Mouse (Mus musculus) hindbrain, embryonic 13.5 days (tissue): ENCODE measurements around the gene Gm13420. TPM values are rescaled to one million over a fixed set of nuclear protein-coding genes. Genes with fewer than 3 reads are reported as not detected.

Experiments
- ATAC-seq: fragments of 200-750 bp; cut with Nextera tagmentation; 2 replicates; pipeline ENCODE4 v1.8.0; 2017; ENCODE audit warnings: moderate TSS enrichment; ENCODE audit not compliant: low FRiP score
- H3K27ac ChIP-seq: fragments of 300-500 bp; sonication (generic); 2 replicates; pipeline ENCODE4 v1.5.1; 2015; ENCODE audit warnings: inconsistent platforms, mild to moderate bottlenecking, moderate library complexity
- H3K27me3 ChIP-seq: fragments of 300-500 bp; sonication (generic); 2 replicates; pipeline ENCODE4 v1.6.1; 2015; ENCODE audit warnings: mild to moderate bottlenecking, inconsistent platforms
- H3K36me3 ChIP-seq: fragments of 300-500 bp; sonication (generic); 2 replicates; pipeline ENCODE4 v1.6.1; 2015; ENCODE audit warnings: mild to moderate bottlenecking, inconsistent platforms
- H3K4me1 ChIP-seq: fragments of 300-500 bp; sonication (generic); replicated peaks from 2 replicates; pipeline ENCODE4 v1.6.1; 2015; ENCODE audit warnings: inconsistent platforms
- H3K4me2 ChIP-seq: fragments of 300-500 bp; sonication (generic); 2 replicates; pipeline ENCODE4 v1.6.1; 2015; ENCODE audit warnings: inconsistent platforms, mild to moderate bottlenecking, moderate library complexity
- H3K4me3 ChIP-seq: fragments of 300-500 bp; sonication (generic); 2 replicates; pipeline ENCODE4 v1.5.1; 2015; ENCODE audit warnings: mild to moderate bottlenecking, inconsistent platforms
- H3K9ac ChIP-seq: fragments of 300-500 bp; sonication (generic); 2 replicates; pipeline ENCODE4 v1.6.1; 2015; ENCODE audit warnings: mild to moderate bottlenecking, inconsistent platforms
- H3K9me3 ChIP-seq: fragments of 300-500 bp; sonication (generic); 2 replicates; pipeline ENCODE4 v1.6.1; 2016; ENCODE audit warnings: inconsistent platforms
- WGBS: fragments of 180-500 bp; shearing (Covaris S2); methylation state at CpG from one replicate; pipeline ENCODE4 v1.1.7; 2015; 5-methylcytosine and 5-hydroxymethylcytosine counted together
- polyA plus RNA-seq: library from polyadenylated mRNA; unstranded; fragments of >200 nt; fragmentation: Nextera tagmentation; extraction: Ambion mirVana; gene quantifications from 2 replicates; pipeline ENCODE4 v1.2.1, GENCODE M21; 2015

Gm13420 gene
- polyA plus RNA-seq, 1 experiment from 2014 or later, result not detected

DNA sequence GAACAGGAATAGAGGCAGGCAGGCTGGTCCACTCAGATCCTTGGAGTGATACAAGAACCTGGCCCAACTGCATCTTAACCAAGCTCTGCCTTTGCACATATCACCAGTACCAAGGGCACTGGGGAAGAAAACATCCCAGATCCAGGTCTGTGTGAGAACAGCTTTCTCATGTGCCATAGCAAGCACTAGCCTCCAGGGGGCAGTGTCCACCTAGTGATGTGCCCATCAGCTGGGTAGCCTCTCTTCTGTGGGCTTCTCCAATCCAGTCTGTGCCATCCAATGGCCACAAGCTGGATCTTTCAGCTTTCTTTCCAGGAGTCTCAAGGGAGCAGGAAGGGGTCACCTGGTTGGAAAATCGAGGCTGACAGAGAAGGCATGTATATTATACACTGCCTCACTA, 13.3 kb upstream of the Gm13420 start:
- no peak overlapping the region for H3K4me3 ChIP-seq
- no peaks in the 10 kb centered on the region for H3K4me1 ChIP-seq
- no peaks in the 10 kb centered on the region for H3K27me3 ChIP-seq
- H3K9ac ChIP-seq, result no peak overlapping the region
- no peaks in the 10 kb centered on the region for H3K36me3 ChIP-seq
- H3K27ac ChIP-seq, result no peak overlapping the region
- no peak overlapping the region for H3K4me2 ChIP-seq
- WGBS, result 8% methylated on average over 1 of the region's 1 CpGs
- H3K9me3 ChIP-seq, result no peaks in the 10 kb centered on the region
- ATAC-seq, result peak; percentile 72; the same call in 1 of the 2 replicates

DNA sequence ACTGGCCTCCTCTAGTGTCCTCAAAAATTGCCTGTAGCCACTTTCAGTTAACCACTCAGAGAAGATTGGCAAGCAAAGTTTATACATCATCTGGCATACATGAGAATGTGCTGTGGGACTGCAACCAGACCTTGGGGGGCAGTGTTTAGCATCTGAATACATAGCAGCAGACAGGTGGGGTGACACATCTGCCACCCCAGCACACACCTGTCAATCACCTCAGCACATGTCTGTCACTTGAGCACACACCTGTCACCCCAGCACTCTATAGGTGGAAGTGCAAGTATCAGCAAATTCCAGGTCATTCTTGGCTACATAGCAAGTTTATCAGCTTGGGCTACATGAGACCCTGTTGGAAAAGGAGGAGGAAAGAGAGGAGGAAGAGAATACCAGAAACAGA, 4.2 kb upstream of the Gm13420 start:
- no peak overlapping the region for H3K27ac ChIP-seq
- no peak overlapping the region for H3K4me2 ChIP-seq
- no peaks in the 10 kb centered on the region for H3K9me3 ChIP-seq
- no peak for ATAC-seq
- peaks cover 11% of the 10 kb centered on the region for H3K4me1 ChIP-seq
- H3K36me3 ChIP-seq, result no peaks in the 10 kb centered on the region
- no peak overlapping the region for H3K4me3 ChIP-seq
- no peak overlapping the region for H3K9ac ChIP-seq
- peaks cover 34% of the 10 kb centered on the region for H3K27me3 ChIP-seq

DNA sequence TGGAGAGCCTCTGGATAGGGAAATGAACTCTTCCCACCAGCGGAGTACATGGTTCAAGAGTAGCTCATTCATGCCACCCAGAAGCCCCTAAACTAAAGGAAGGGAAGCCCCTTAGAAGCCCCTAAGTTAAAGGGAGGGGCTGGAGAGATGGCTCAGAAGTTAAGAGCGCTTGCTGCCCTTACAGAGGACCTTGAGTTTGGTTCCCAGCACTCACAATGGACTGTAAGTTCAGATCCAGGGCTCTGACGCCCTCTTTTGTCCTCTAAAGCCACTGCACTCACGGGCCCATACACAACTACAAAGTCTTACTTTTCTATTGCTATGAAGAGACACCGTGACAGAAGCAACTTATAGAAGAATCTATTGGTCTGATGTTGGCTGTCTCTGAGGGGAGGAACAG, 912 bp upstream of the Gm13420 start:
- no peak overlapping the region for H3K9ac ChIP-seq
- ATAC-seq, result no peak
- H3K27me3 ChIP-seq, result peaks cover 63% of the 10 kb centered on the region
- H3K4me2 ChIP-seq, result no peak overlapping the region
- H3K4me3 ChIP-seq, result no peak overlapping the region
- 87% methylated on average over 5 of the region's 5 CpGs for WGBS
- no peaks in the 10 kb centered on the region for H3K9me3 ChIP-seq
- no peaks in the 10 kb centered on the region for H3K36me3 ChIP-seq
- peaks cover 18% of the 10 kb centered on the region for H3K4me1 ChIP-seq
- no peak overlapping the region for H3K27ac ChIP-seq

DNA sequence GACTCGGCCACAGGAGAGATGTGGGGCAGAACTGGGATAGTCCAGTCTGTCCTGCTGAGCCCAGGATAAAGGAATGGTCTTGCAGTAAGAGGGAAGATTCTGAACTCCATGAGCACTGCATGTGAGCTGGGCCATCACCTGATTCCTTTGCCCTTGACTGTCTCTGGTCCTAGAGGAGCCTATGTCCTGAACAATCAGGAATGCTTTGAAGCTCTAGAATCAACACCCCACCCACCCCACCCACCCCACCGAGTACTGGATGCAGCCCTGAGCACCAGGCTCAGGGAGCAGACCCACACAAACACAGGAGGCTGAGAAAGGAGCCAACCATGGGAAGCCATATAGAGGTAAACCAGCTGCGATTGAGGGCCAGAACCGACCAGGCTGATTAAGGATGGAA, 3.0 kb downstream of the Gm13420 start:
- H3K4me2 ChIP-seq, result no peak overlapping the region
- peaks cover 25% of the 10 kb centered on the region for H3K4me1 ChIP-seq
- H3K36me3 ChIP-seq, result no peaks in the 10 kb centered on the region
- H3K27me3 ChIP-seq, result peaks cover 80% of the 10 kb centered on the region
- 78% methylated on average over 4 of the region's 4 CpGs for WGBS
- no peak overlapping the region for H3K27ac ChIP-seq
- no peak overlapping the region for H3K9ac ChIP-seq
- ATAC-seq, result no peak
- no peak overlapping the region for H3K4me3 ChIP-seq
- no peaks in the 10 kb centered on the region for H3K9me3 ChIP-seq

DNA sequence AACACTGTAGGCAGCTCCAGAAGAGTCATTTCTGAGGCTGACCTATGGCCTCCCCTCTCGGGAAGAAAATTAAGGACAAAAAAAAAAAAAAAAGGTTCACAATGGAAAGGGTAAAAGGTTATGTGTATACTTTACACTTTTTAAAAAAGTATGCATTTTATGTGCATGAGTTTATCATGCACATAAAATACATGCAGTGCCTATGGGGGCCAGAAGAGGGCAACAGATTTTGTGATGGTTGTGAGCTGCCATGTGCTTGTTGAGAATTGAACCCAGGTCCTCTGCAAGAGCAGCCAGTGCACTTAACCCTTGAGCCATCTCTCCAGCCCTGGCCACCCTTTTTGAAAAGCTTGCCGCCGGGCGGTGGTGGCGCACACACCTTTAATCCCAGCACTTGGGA, 3.6 kb downstream of the Gm13420 start:
- ATAC-seq, result no peak
- Histone ChIP-seq H3K4me2 (peak overlapping the region; percentile 76), H3K27me3 (peaks cover 73% of the 10 kb centered on the region), H3K9me3 (no peaks in the 10 kb centered on the region), H3K36me3 (no peaks in the 10 kb centered on the region), H3K9ac (no peak overlapping the region), H3K4me1 (peaks cover 25% of the 10 kb centered on the region), H3K4me3 (peak overlapping the region; percentile 41; the same call in 1 of the 2 replicates), H3K27ac (no peak overlapping the region)
- WGBS, result 61% methylated on average over 5 of the region's 5 CpGs

DNA sequence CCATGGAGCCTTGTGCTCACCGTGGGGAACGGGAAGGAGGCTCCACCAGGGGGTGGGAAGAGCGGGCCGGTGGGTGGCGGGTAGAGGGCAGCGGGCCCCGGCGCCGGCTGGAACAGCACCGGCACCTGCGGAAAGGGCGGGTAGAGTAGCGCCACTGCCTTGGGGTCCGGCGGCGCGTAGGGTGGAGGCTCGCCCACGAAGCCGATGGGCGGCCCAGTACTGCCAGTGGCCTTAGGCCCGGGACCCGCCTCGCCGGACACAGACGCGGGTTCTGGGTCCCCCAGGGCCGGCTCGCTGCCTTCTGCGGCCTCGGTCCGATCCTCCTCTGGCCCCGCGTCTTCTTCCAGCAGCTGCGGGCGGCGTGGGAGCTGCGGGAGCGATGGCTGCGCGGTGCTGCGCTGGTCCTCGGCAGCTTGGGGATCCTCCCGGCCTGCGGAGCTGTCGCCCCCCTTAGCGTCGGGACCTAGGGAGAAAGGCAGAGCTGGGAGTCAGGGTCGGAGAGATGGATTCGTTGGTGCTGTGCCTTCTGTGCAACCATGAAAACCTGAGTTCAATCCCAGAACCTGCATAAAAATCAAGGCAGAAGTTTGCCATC, 4.2 kb downstream of the Gm13420 start:
- ATAC-seq, result no peak
- WGBS, result 2% methylated on average over 50 of the region's 50 CpGs
- H3K27ac ChIP-seq, result no peak overlapping the region
- no peaks in the 10 kb centered on the region for H3K36me3 ChIP-seq
- peaks cover 25% of the 10 kb centered on the region for H3K4me1 ChIP-seq
- H3K9me3 ChIP-seq, result no peaks in the 10 kb centered on the region
- H3K9ac ChIP-seq, result peak overlapping the region; percentile 76
- peak overlapping the region; percentile 41 for H3K4me3 ChIP-seq
- H3K4me2 ChIP-seq, result peak overlapping the region; percentile 76
- H3K27me3 ChIP-seq, result peaks cover 67% of the 10 kb centered on the region

DNA sequence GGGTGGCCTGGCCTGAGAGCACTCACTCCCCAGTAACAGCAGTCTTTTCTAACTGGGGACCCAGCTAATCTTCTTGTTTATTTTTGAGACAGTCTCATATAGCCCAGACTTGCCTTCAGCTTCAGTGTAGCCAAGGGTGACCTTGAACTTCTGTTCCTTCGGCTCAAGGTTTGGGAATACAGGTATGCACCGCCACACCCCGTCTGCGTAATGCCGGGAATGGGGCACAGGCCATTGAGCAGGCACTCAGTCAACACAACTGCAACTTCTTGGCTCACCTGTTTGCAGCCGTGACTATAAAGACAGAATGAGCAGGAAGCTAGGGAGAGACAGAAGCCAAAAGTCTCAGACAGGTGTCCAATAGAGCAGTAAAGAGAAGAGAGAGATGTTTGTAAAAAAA, 7.2 kb downstream of the Gm13420 start:
- no peak overlapping the region for H3K9ac ChIP-seq

DNA sequence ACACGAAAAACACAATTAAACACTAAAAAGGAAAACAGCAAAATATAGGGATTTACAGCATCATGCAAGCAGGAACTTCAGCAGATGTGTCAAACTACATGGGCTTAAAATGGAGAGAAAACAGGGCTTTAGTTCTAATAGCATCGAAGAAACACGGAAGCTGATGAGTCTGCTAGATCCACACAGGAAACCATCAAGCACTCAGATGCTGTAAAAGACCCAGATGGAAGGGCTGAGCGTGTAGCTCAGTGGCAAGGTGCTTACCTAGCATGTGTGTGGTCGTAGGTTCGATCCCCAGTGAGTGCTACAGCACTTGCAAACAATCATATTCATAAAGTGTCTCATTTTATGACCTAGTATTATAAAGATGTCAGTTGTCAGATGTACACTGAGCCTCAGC, 10.3 kb downstream of the Gm13420 start:
- no peak overlapping the region for H3K27ac ChIP-seq
- 0 out of 2 replicates have a peak, but pooled peaks cover 3% of the 10 kb centered on the region for H3K4me1 ChIP-seq
- no peaks in the 10 kb centered on the region for H3K9me3 ChIP-seq
- H3K9ac ChIP-seq, result no peak overlapping the region
- H3K36me3 ChIP-seq, result peaks cover 45% of the 10 kb centered on the region
- peaks cover 10% of the 10 kb centered on the region for H3K27me3 ChIP-seq
- H3K4me3 ChIP-seq, result no peak overlapping the region
- H3K4me2 ChIP-seq, result no peak overlapping the region
- WGBS, result 94% methylated on average over 6 of the region's 6 CpGs
- no peak for ATAC-seq

More for the DNA sequence above, 7.2 kb downstream of the Gm13420 start:
- Histone ChIP-seq H3K27me3 (peaks cover 38% of the 10 kb centered on the region), H3K4me1 (peaks cover 9% of the 10 kb centered on the region), H3K4me2 (no peak overlapping the region), H3K9me3 (no peaks in the 10 kb centered on the region), H3K4me3 (no peak overlapping the region), H3K36me3 (peaks cover 14% of the 10 kb centered on the region), H3K27ac (no peak overlapping the region)
- 96% methylated on average over 6 of the region's 6 CpGs for WGBS
- no peak for ATAC-seq

DNA sequence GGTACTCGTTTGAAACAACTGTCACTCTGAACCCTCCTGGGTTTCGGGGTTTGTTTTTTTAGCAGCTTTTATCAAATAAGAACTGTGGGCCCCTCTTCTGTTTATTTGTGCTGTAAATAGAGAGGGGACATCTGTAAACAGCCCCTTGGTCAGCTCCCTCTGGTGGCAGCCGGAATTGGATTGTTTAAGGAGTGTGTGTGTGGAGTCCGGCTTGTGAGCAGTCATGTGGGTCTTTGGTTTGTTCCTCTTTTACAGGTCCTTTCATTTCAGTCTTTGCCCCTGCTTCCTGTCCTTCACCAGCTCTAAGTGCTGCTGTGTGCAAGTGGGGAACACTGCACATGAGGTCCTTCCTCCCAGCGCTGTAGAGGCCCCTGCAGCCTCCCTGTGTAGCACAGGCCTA, 12.1 kb downstream of the Gm13420 start:
- H3K27me3 ChIP-seq, result no peaks in the 10 kb centered on the region

DNA sequence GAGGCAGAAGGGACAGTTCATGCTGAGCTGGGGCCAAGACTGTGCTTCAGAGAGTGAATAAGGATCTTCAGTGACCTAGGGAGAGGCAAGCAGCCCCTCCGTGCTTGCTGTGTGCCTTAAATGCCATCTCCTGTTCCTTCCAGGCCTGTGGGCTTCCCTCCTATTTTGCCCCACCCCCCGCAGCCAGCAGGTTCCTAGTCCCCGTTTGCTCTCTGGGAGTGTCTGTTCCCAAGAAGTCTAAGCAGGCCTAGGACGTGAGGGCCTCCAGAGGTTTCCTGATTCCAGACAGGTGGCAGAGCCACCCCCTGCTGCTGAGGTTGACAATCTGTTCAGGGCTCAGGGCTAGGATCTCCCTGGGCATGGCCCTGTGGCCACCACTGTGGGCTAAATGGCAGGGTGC, 12.7 kb downstream of the Gm13420 start:
- ATAC-seq, result no peak
- H3K27ac ChIP-seq, result no peak overlapping the region
- H3K4me2 ChIP-seq, result no peak overlapping the region
- no peaks in the 10 kb centered on the region for H3K27me3 ChIP-seq
- no peaks in the 10 kb centered on the region for H3K9me3 ChIP-seq
- no peak overlapping the region for H3K4me3 ChIP-seq
- H3K4me1 ChIP-seq, result no peaks in the 10 kb centered on the region
- 67% methylated on average over 4 of the region's 4 CpGs for WGBS
- H3K9ac ChIP-seq, result no peak overlapping the region
- peaks cover 67% of the 10 kb centered on the region for H3K36me3 ChIP-seq

More for the DNA sequence above, 12.1 kb downstream of the Gm13420 start:
- Histone ChIP-seq H3K27ac (no peak overlapping the region), H3K4me1 (no peaks in the 10 kb centered on the region), H3K4me2 (no peak overlapping the region), H3K9ac (no peak overlapping the region), H3K9me3 (no peaks in the 10 kb centered on the region), H3K4me3 (no peak overlapping the region), H3K36me3 (peaks cover 62% of the 10 kb centered on the region)
- no peak for ATAC-seq
- WGBS, result 75% methylated on average over 5 of the region's 5 CpGs

DNA sequence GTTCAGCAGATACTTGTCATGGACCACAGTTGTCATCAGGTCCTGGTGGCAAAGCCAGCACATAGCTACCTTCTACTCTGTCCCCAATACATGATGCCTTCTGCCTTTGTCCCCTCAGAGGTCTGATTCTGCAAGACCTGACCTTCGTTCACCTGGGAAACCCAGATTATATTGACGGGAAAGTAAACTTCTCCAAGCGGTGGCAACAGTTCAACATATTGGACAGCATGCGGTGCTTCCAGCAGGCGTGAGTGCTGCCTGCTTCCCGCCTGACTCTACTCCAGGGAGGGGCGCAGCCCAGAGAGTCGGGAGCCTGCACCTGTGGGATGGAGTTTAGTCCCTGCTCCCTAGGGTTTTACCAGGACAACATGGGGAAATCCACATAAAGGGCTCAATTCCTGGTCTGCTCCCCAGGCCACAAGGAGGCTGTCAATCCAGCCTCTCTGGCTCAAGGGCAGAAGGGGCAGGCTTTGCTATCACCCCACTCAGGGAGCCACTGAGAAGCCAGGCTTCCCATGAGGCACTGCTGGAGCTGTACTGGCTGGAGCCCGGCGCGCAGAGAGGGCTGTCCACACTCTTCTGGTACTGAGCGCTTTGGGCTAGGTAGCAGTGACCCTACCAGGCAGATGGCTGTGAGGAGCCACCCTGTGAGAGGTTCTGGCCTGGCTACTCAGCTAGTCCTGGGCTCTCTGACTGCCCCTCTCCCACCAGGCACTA, 14.1 kb downstream of the Gm13420 start:
- Histone ChIP-seq H3K9me3 (no peaks in the 10 kb centered on the region), H3K27ac (no peak overlapping the region), H3K4me1 (no peaks in the 10 kb centered on the region), H3K4me3 (no peak overlapping the region), H3K27me3 (no peaks in the 10 kb centered on the region), H3K36me3 (peaks cover 82% of the 10 kb centered on the region), H3K4me2 (no peak overlapping the region), H3K9ac (no peak overlapping the region)
- no peak for ATAC-seq
- WGBS, result 92% methylated on average over 12 of the region's 12 CpGs

DNA sequence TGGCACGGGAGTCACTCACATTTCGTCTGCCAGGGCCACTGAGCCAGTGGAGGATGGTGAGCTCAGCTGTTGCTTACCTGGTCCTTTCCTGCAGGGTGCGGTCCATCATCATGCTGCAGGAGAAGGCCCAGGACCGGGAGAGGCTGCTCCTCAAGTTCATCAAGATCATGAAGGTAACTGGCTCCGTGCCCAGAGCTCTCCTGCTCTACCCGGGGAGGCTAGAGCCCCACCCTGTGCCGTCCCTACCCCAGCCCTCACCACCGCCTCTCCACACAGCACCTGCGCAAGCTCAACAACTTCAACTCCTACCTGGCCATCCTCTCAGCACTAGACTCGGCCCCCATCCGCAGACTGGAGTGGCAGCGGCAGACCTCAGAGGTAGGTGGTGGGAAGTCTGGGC, 15.8 kb downstream of the Gm13420 start:
- peaks cover 95% of the 10 kb centered on the region for H3K36me3 ChIP-seq
- 96% methylated on average over 12 of the region's 12 CpGs for WGBS
- H3K9me3 ChIP-seq, result no peaks in the 10 kb centered on the region
- no peak for ATAC-seq
- no peak overlapping the region for H3K4me2 ChIP-seq
- no peak overlapping the region for H3K9ac ChIP-seq
- H3K4me3 ChIP-seq, result no peak overlapping the region
- H3K27me3 ChIP-seq, result no peaks in the 10 kb centered on the region
- H3K27ac ChIP-seq, result no peak overlapping the region
- H3K4me1 ChIP-seq, result no peaks in the 10 kb centered on the region

DNA sequence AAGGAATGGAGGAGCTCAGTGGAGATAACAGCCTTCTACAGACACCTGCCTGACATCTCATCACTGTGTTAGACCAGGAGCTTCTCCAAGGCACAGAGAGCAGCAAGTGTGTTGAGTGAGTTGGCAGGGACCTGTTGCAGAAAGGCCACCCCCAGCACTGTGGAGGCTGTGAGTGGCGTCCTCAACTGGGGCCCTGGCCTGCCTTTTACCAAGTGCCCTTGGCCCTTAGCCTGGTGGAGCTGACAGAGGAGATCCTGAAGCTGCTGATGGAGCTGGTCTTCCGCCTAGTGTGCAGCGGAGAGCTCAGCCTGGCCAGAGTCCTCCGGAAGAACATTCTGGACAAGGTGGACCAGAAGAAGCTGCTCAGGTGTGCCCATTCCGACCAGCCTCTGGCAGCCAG, 18.1 kb downstream of the Gm13420 start:
- Histone ChIP-seq H3K4me1 (no peaks in the 10 kb centered on the region), H3K27me3 (no peaks in the 10 kb centered on the region), H3K36me3 (peaks cover 95% of the 10 kb centered on the region), H3K9ac (no peak overlapping the region), H3K27ac (no peak overlapping the region), H3K9me3 (no peaks in the 10 kb centered on the region), H3K4me3 (no peak overlapping the region), H3K4me2 (no peak overlapping the region)
- ATAC-seq, result no peak
- 97% methylated on average over 5 of the region's 5 CpGs for WGBS
